Mouse (Mus musculus): ENCODE results near the gene Spast.

GRCm38 (mm10) chr17:74437762-74438161, 99.0 kb downstream of the Spast start:
- TF ChIP-seq CTCF (IDR thresholded peaks at IDR 0.05; ENCODE audit: low read depth) (no peak), EP300 (IDR thresholded peaks at IDR 0.05; ENCODE audit: low read depth) (no peak)
